Mouse (Mus musculus): ENCODE measurements at regions not wholly inside any gene's neighbourhood (a gene's known extent, or its start where the extent isn't known, plus 50 kb on each side); places are given as distances from the start of the nearest gene placed in this dataset.
"Not testable (repeated sequence)": the region's sequence is repeated elsewhere in the genome, so short reads cannot be mapped to it uniquely, and the experiment has no call there.

GRCm38 (mm10) chr14:116586742-116587141, 338.4 kb upstream of the Gpc6 start:
- no peak for DNase-seq

- no peak for DNase-seq
Observed at GRCm38 (mm10) chr14:116589529-116589928, 335.6 kb upstream of the Gpc6 start.

- DNase-seq, result no peak
Observed at GRCm38 (mm10) chr14:116590111-116590510, 335.0 kb upstream of the Gpc6 start.

- no peak for DNase-seq
Observed at GRCm38 (mm10) chr14:116608130-116608529, 317.0 kb upstream of the Gpc6 start.

- DNase-seq, result no peak
Observed at GRCm38 (mm10) chr14:116611210-116611609, 313.9 kb upstream of the Gpc6 start.

GRCm38 (mm10) chr14:116632181-116632580, 292.9 kb upstream of the Gpc6 start:
- no peak for DNase-seq

GRCm38 (mm10) chr14:116642091-116642490, 283.0 kb upstream of the Gpc6 start:
- DNase-seq, result peak; percentile 59

- no peak for DNase-seq
Observed at GRCm38 (mm10) chr14:116651897-116652296, 273.2 kb upstream of the Gpc6 start.

- DNase-seq, result no peak
Observed at GRCm38 (mm10) chr14:116683909-116684308, 241.2 kb upstream of the Gpc6 start.

GRCm38 (mm10) chr14:116697675-116698074, 227.4 kb upstream of the Gpc6 start:
- DNase-seq, result no peak

- DNase-seq, result no peak
Observed at GRCm38 (mm10) chr14:116698437-116698836, 226.7 kb upstream of the Gpc6 start.

GRCm38 (mm10) chr14:116734596-116734995, 190.5 kb upstream of the Gpc6 start:
- DNase-seq, result not testable (repeated sequence)

- DNase-seq, result no peak
Observed at GRCm38 (mm10) chr14:116754438-116755157, 170.5 kb upstream of the Gpc6 start.

GRCm38 (mm10) chr14:116761429-116761828, 163.7 kb upstream of the Gpc6 start:
- DNase-seq, result no peak

- DNase-seq, result no peak
Observed at GRCm38 (mm10) chr14:116771120-116771519, 154.0 kb upstream of the Gpc6 start.

- DNase-seq, result no peak
Observed at GRCm38 (mm10) chr14:116771671-116772070, 153.4 kb upstream of the Gpc6 start.

GRCm38 (mm10) chr14:116779661-116780060, 145.5 kb upstream of the Gpc6 start:
- no peak for DNase-seq

- DNase-seq, result no peak
Observed at GRCm38 (mm10) chr14:116783840-116784239, 141.3 kb upstream of the Gpc6 start.

GRCm38 (mm10) chr14:116806504-116806903, 118.6 kb upstream of the Gpc6 start:
- DNase-seq, result no peak

- DNase-seq, result no peak
Observed at GRCm38 (mm10) chr14:116808581-116808980, 116.5 kb upstream of the Gpc6 start.

GRCm38 (mm10) chr14:116810661-116811345, 114.3 kb upstream of the Gpc6 start:
- no peak for DNase-seq

GRCm38 (mm10) chr14:116837235-116837634, 87.9 kb upstream of the Gpc6 start:
- DNase-seq, result no peak

- DNase-seq, result no peak
Observed at GRCm38 (mm10) chr14:116869437-116869836, 55.7 kb upstream of the Gpc6 start.

GRCm38 (mm10) chr14:116869996-116870395, 55.1 kb upstream of the Gpc6 start:
- DNase-seq, result no peak
